Mouse (Mus musculus): Measurements from ENCODE around the gene Stambp.

- TF ChIP-seq CTCF (IDR thresholded peaks at IDR 0.05; ENCODE audit: low read depth, low read length) (no peak), POLR2A (IDR thresholded peaks at IDR 0.05; ENCODE audit: extremely low read depth, insufficient read depth, low read length) (no peak)
Measured at GRCm38 (mm10) chr6:83502656-83503055, 69.9 kb downstream of the Stambp start.
